Mouse (Mus musculus): ENCODE data around the gene Pdpn. TPM values are rescaled to one million over a fixed set of nuclear protein-coding genes. Genes with fewer than 3 reads are reported as not detected.

Gene Pdpn
- 1 to 10 TPM in 1 of 2 experiments, under 1 TPM in 1; 0.95 to 1.6 TPM for total RNA-seq (2023)

GRCm38 (mm10) chr4:143299325-143300070 is at the start of gene Pdpn:
Gene Pdpn, minus strand, starts transcription at chr4:143299564.

Other genes with a start within 250 kb of the Pdpn start
- gene Prdm2, start 86.6 kb downstream of the Pdpn start, total RNA-seq (2023) = 10 to 100 TPM; 47.1 to 49.9 TPM
- gene Lrrc38, start 50.2 kb upstream of the Pdpn start, total RNA-seq (2023) = not detected
- gene Pramel1, start 94.9 kb upstream of the Pdpn start, total RNA-seq (2023) = not detected
- 10 to 100 TPM; 33.4 to 41.3 TPM for gene Pramef8, start 112.9 kb upstream of the Pdpn start, total RNA-seq (2023)
- not detected for gene Oog4, start 150.8 kb upstream of the Pdpn start, total RNA-seq (2023)
- not detected for gene Gm13043, start 211.8 kb upstream of the Pdpn start, total RNA-seq (2023)
- gene Gm13040, start 236.4 kb upstream of the Pdpn start, total RNA-seq (2023) = not detected